Mouse (Mus musculus): ENCODE data around the gene Cby1. TPM values are rescaled to one million over a fixed set of nuclear protein-coding genes. Genes with fewer than 3 reads are reported as not detected.

Gene Cby1
- 48.0 and 48.1 TPM in 2 replicates for polyA plus RNA-seq (2015; fragmentation: Nextera tagmentation; extraction: Ambion mirVana)

GRCm38 (mm10) chr15:79658531-79659375 lies at the start of gene Cby1, which contains the start of gene Fam227a:
TSS of gene Cby1 (plus strand) at chr15:79659199.
TSS of gene Fam227a (minus strand) at chr15:79658956.
- Histone ChIP-seq H3K36me3 (ENCODE audit: control insufficient read depth, insufficient read depth, low read length) (no peaks in the 10 kb centered on the region), H3K4me3 (replicated peaks; ENCODE audit: low read length) (peak within 1 kb of the TSS; percentile 78), H3K9ac (ENCODE audit: low read length) (peak within 1 kb of the TSS; percentile 85), H3K4me2 (ENCODE audit: low read depth, low read length) (peak within 1 kb of the TSS; percentile 96), H3K27me3 (ENCODE audit: control insufficient read depth, insufficient read depth, low read length) (no peaks in the 10 kb centered on the region), H3K4me1 (ENCODE audit: control insufficient read depth, insufficient read depth, low read length) (peaks cover 6% of the 10 kb centered on the region), H3K9me3 (replicated peaks; ENCODE audit: control insufficient read depth, low read length) (peaks cover 3% of the 10 kb centered on the region; the same call in 1 of the 2 replicates), H3K27ac (ENCODE audit: low read length) (peak within 1 kb of the TSS; percentile 97)
- WGBS: under 1% methylated on average over 55 of the region's 55 CpGs
- peak; percentile 92 for ATAC-seq (ENCODE audit: insufficient read depth, low FRiP score)

GRCm38 (mm10) chr15:79609226-79609625 lies 49.8 kb upstream of the Cby1 start:
- no peaks in the 10 kb centered on the region for H3K27me3 ChIP-seq (ENCODE audit: control insufficient read depth, insufficient read depth, low read length)
- 94% methylated on average over 2 of the region's 2 CpGs for WGBS

GRCm38 (mm10) chr15:79615501-79615900 lies 43.5 kb upstream of the Cby1 start:
- Histone ChIP-seq H3K27me3 (ENCODE audit: control insufficient read depth, insufficient read depth, low read length) (no peaks in the 10 kb centered on the region), H3K36me3 (ENCODE audit: control insufficient read depth, insufficient read depth, low read length) (no peaks in the 10 kb centered on the region), H3K4me1 (ENCODE audit: control insufficient read depth, insufficient read depth, low read length) (no peaks in the 10 kb centered on the region), H3K9ac (ENCODE audit: low read length) (no peak overlapping the region), H3K4me3 (replicated peaks; ENCODE audit: low read length) (no peak overlapping the region), H3K9me3 (replicated peaks; ENCODE audit: control insufficient read depth, low read length) (no peaks in the 10 kb centered on the region), H3K27ac (ENCODE audit: low read length) (no peak overlapping the region), H3K4me2 (ENCODE audit: low read depth, low read length) (no peak overlapping the region)
- WGBS: 68% methylated on average over 7 of the region's 7 CpGs
- ATAC-seq (ENCODE audit: insufficient read depth, low FRiP score): no peak

More at GRCm38 (mm10) chr15:79609226-79609625, 49.8 kb upstream of the Cby1 start:
- Histone ChIP-seq H3K4me1 (ENCODE audit: control insufficient read depth, insufficient read depth, low read length) (0 out of 2 replicates have a peak, but pooled peaks cover 5% of the 10 kb centered on the region), H3K4me2 (ENCODE audit: low read depth, low read length) (no peak overlapping the region), H3K9me3 (replicated peaks; ENCODE audit: control insufficient read depth, low read length) (no peaks in the 10 kb centered on the region), H3K27ac (ENCODE audit: low read length) (no peak overlapping the region), H3K36me3 (ENCODE audit: control insufficient read depth, insufficient read depth, low read length) (no peaks in the 10 kb centered on the region), H3K9ac (ENCODE audit: low read length) (no peak overlapping the region), H3K4me3 (replicated peaks; ENCODE audit: low read length) (no peak overlapping the region)
- no peak for ATAC-seq (ENCODE audit: insufficient read depth, low FRiP score)

- no peaks in the 10 kb centered on the region for H3K27me3 ChIP-seq (ENCODE audit: control insufficient read depth, insufficient read depth, low read length)
- ATAC-seq (ENCODE audit: insufficient read depth, low FRiP score): no peak
- 82% methylated on average over 5 of the region's 5 CpGs for WGBS
Observed at GRCm38 (mm10) chr15:79616729-79617128, 42.3 kb upstream of the Cby1 start.

GRCm38 (mm10) chr15:79617135-79617534 lies 41.9 kb upstream of the Cby1 start:
- Histone ChIP-seq H3K27me3 (ENCODE audit: control insufficient read depth, insufficient read depth, low read length) (no peaks in the 10 kb centered on the region), H3K9me3 (replicated peaks; ENCODE audit: control insufficient read depth, low read length) (no peaks in the 10 kb centered on the region), H3K4me2 (ENCODE audit: low read depth, low read length) (no peak overlapping the region), H3K9ac (ENCODE audit: low read length) (no peak overlapping the region), H3K27ac (ENCODE audit: low read length) (no peak overlapping the region), H3K4me1 (ENCODE audit: control insufficient read depth, insufficient read depth, low read length) (no peaks in the 10 kb centered on the region), H3K4me3 (replicated peaks; ENCODE audit: low read length) (no peak overlapping the region), H3K36me3 (ENCODE audit: control insufficient read depth, insufficient read depth, low read length) (no peaks in the 10 kb centered on the region)
- WGBS: 84% methylated on average over 11 of the region's 11 CpGs
- ATAC-seq (ENCODE audit: insufficient read depth, low FRiP score): no peak

More at GRCm38 (mm10) chr15:79616729-79617128, 42.3 kb upstream of the Cby1 start:
- Histone ChIP-seq H3K4me3 (replicated peaks; ENCODE audit: low read length) (no peak overlapping the region), H3K9ac (ENCODE audit: low read length) (no peak overlapping the region), H3K4me2 (ENCODE audit: low read depth, low read length) (no peak overlapping the region), H3K27ac (ENCODE audit: low read length) (no peak overlapping the region), H3K4me1 (ENCODE audit: control insufficient read depth, insufficient read depth, low read length) (no peaks in the 10 kb centered on the region), H3K9me3 (replicated peaks; ENCODE audit: control insufficient read depth, low read length) (no peaks in the 10 kb centered on the region), H3K36me3 (ENCODE audit: control insufficient read depth, insufficient read depth, low read length) (no peaks in the 10 kb centered on the region)

GRCm38 (mm10) chr15:79618456-79618855 lies 40.5 kb upstream of the Cby1 start:
- Histone ChIP-seq H3K36me3 (ENCODE audit: control insufficient read depth, insufficient read depth, low read length) (no peaks in the 10 kb centered on the region), H3K9ac (ENCODE audit: low read length) (no peak overlapping the region), H3K4me3 (replicated peaks; ENCODE audit: low read length) (no peak overlapping the region), H3K4me2 (ENCODE audit: low read depth, low read length) (no peak overlapping the region), H3K4me1 (ENCODE audit: control insufficient read depth, insufficient read depth, low read length) (no peaks in the 10 kb centered on the region), H3K27ac (ENCODE audit: low read length) (no peak overlapping the region), H3K27me3 (ENCODE audit: control insufficient read depth, insufficient read depth, low read length) (no peaks in the 10 kb centered on the region), H3K9me3 (replicated peaks; ENCODE audit: control insufficient read depth, low read length) (no peaks in the 10 kb centered on the region)
- ATAC-seq (ENCODE audit: insufficient read depth, low FRiP score): no peak
- WGBS: 84% methylated on average over 7 of the region's 7 CpGs

- Histone ChIP-seq H3K9me3 (replicated peaks; ENCODE audit: control insufficient read depth, low read length) (no peaks in the 10 kb centered on the region), H3K27me3 (ENCODE audit: control insufficient read depth, insufficient read depth, low read length) (no peaks in the 10 kb centered on the region), H3K4me1 (ENCODE audit: control insufficient read depth, insufficient read depth, low read length) (no peaks in the 10 kb centered on the region), H3K4me2 (ENCODE audit: low read depth, low read length) (no peak overlapping the region), H3K4me3 (replicated peaks; ENCODE audit: low read length) (no peak overlapping the region), H3K9ac (ENCODE audit: low read length) (no peak overlapping the region), H3K36me3 (ENCODE audit: control insufficient read depth, insufficient read depth, low read length) (no peaks in the 10 kb centered on the region), H3K27ac (ENCODE audit: low read length) (no peak overlapping the region)
- WGBS: 79% methylated on average over 11 of the region's 11 CpGs
- no peak for ATAC-seq (ENCODE audit: insufficient read depth, low FRiP score)
Observed at GRCm38 (mm10) chr15:79619770-79620414, 39.1 kb upstream of the Cby1 start.

- no peaks in the 10 kb centered on the region for H3K9me3 ChIP-seq (replicated peaks; ENCODE audit: control insufficient read depth, low read length)
- ATAC-seq (ENCODE audit: insufficient read depth, low FRiP score): no peak
- no peaks in the 10 kb centered on the region for H3K27me3 ChIP-seq (ENCODE audit: control insufficient read depth, insufficient read depth, low read length)
- 68% methylated on average over 2 of the region's 2 CpGs for WGBS
- no peak overlapping the region for H3K4me2 ChIP-seq (ENCODE audit: low read depth, low read length)
- no peaks in the 10 kb centered on the region for H3K36me3 ChIP-seq (ENCODE audit: control insufficient read depth, insufficient read depth, low read length)
- no peak overlapping the region for H3K27ac ChIP-seq (ENCODE audit: low read length)
- H3K9ac ChIP-seq (ENCODE audit: low read length): no peak overlapping the region
- no peak overlapping the region for H3K4me3 ChIP-seq (replicated peaks; ENCODE audit: low read length)
- H3K4me1 ChIP-seq (ENCODE audit: control insufficient read depth, insufficient read depth, low read length): no peaks in the 10 kb centered on the region
Observed at GRCm38 (mm10) chr15:79630471-79630870, 28.5 kb upstream of the Cby1 start.
